Mouse (Mus musculus) midbrain, embryonic 10.5 days (tissue): Measurements from ENCODE around the gene Chrm2. TPM values are rescaled to one million over a fixed set of nuclear protein-coding genes. Genes with fewer than 3 reads are reported as not detected.

ENCODE experiments used
- DNase-seq: peaks from one replicate; pipeline ENCODE4 v3.0.0-alpha.2; 2017; ENCODE audit warnings: low spot score
- H3K27ac ChIP-seq: fragments of 300-500 bp; sonication (generic); replicated peaks from 2 replicates; pipeline ENCODE4 v1.5.1; 2016; ENCODE audit warnings: mild to moderate bottlenecking
- H3K27me3 ChIP-seq: fragments of 300-500 bp; sonication (generic); 2 replicates; pipeline ENCODE4 v1.6.1; 2016; ENCODE audit warnings: low read depth, mild to moderate bottlenecking; ENCODE audit not compliant: poor library complexity, severe bottlenecking
- H3K36me3 ChIP-seq: fragments of 300-500 bp; sonication (generic); 2 replicates; pipeline ENCODE4 v1.6.1; 2016; ENCODE audit warnings: mild to moderate bottlenecking, moderate library complexity
- H3K4me1 ChIP-seq: fragments of 300-500 bp; sonication (generic); 2 replicates; pipeline ENCODE4 v1.6.1; 2016
- H3K4me3 ChIP-seq: fragments of 300-500 bp; sonication (generic); 2 replicates; pipeline ENCODE4 v1.5.1; 2016; ENCODE audit warnings: mild to moderate bottlenecking, moderate library complexity
- H3K9me3 ChIP-seq: fragments of 300-500 bp; sonication (generic); replicated peaks from 2 replicates; pipeline ENCODE4 v1.6.1; 2016; ENCODE audit warnings: mild to moderate bottlenecking
- WGBS: fragments of 180-500 bp; shearing (Covaris S2); methylation state at CpG from one replicate; pipeline ENCODE4 v1.1.7; 2016; 5-methylcytosine and 5-hydroxymethylcytosine counted together
- microRNA counts: library from miRNA; unstranded; fragments of <30 nt; microRNA quantifications from one replicate; lab custom pipeline; 2017
- microRNA-seq: library from miRNA; unstranded; fragments of <30 nt; microRNA quantifications from one replicate; pipeline ENCODE4, GENCODE M21; 2017
- polyA plus RNA-seq: library from polyadenylated mRNA; unstranded; fragments of >200 nt; fragmentation: Nextera tagmentation; extraction: Ambion mirVana; gene quantifications from 2 replicates; pipeline ENCODE4 v1.2.1, GENCODE M21; 2016

Gene Chrm2
- polyA plus RNA-seq, 1 experiment from 2014 or later = 0.06 TPM

DNA sequence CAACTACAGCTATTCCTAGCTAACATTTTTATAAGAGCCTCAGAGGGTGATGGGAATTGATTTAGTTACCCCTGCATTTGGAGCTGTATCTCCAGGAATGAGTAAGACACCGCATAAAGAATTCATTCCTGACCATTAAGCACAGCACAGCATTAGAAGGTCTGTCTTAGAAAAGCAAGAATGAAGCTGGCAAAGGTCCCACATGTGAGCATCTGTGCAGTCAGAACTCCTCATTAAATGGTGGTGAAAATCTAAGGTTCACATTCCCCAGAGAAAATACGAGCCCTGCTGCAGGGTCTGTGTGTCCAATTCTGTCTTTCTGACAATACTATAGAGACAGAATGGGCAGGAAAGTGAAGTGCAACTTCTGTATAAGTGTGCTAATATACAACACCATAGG lies 179.0 kb downstream of the Chrm2 start:
- H3K27ac ChIP-seq = no peak overlapping the region
- no peaks in the 10 kb centered on the region for H3K36me3 ChIP-seq
- WGBS = 90% methylated on average over 2 of the region's 2 CpGs
- H3K4me3 ChIP-seq = no peak overlapping the region
- no peaks in the 10 kb centered on the region for H3K27me3 ChIP-seq
- no peaks in the 10 kb centered on the region for H3K4me1 ChIP-seq
- no peak for DNase-seq
- no peaks in the 10 kb centered on the region for H3K9me3 ChIP-seq

MicroRNAs encoded within 50 kb of the gene (microRNA counts, 519-probe panel; counts per million panel counts)
- microRNA mmu-miR-490 (lab: Ali Mortazavi, UCI) = not detected

Small RNA genes within 50 kb of the gene (microRNA-seq; reads per million reads assigned to microRNA genes)
- gene Mir490 = 2.1 reads per million
